In genomic region chr11:53425711-53426255, GRCm38 (mm10) we compare ENCODE assay signal across 24 mouse cellular contexts. TPM values are rescaled to one million over a fixed set of nuclear protein-coding genes. Genes with fewer than 3 reads are reported as not detected.
DNase-seq lines count a peak whose midpoint lies in the region; ATAC-seq and TF ChIP-seq lines count a peak whose summit lies in the region.
"Had no signal": no experiment of that assay in that cellular context is flagged by ENCODE, and none has a peak within 500 bp of the region (broad histone marks: within the 10 kb centered on the region; RNA-seq: fewer than 3 reads in every experiment).

No protein-coding gene starts in this region.

- H3K9me3 ChIP-seq in midbrain, postnatal 0 days (ENCODE audit: low read length): no peaks in the 10 kb centered on the region
- H3K9me3 ChIP-seq: forebrain, embryonic 10.5 days; hindbrain, embryonic 10.5 days; midbrain, embryonic 12.5 days; neural tube, embryonic 12.5 days had no signal

- peak overlapping the region; percentile 69 for H3K27ac ChIP-seq in left cerebral cortex, adult 2 months
- no peak overlapping the region for H3K27ac ChIP-seq in midbrain, postnatal 0 days (ENCODE audit: low read depth, low read length)
- H3K27ac ChIP-seq: forebrain, embryonic 10.5 days; gastrocnemius, adult 2 months; hindbrain, embryonic 10.5 days; midbrain, embryonic 12.5 days; neural tube, embryonic 12.5 days had no signal

- 85% methylated on average over 6 of the region's 6 CpGs for WGBS in midbrain, postnatal 0 days

- TF ChIP-seq CTCF in left cerebral cortex, adult 2 months (IDR thresholded peaks at IDR 0.05): no peak
- no peak for TF ChIP-seq CTCF in midbrain, postnatal 0 days (IDR thresholded peaks at IDR 0.05)

- H3K4me2 ChIP-seq in midbrain, postnatal 0 days (ENCODE audit: low read depth, low read length, poor library complexity, severe bottlenecking): no peak overlapping the region
- H3K4me2 ChIP-seq: midbrain, embryonic 12.5 days; neural tube, embryonic 12.5 days had no signal

- H3K36me3 ChIP-seq in midbrain, postnatal 0 days (ENCODE audit: insufficient read depth, low read length): peaks cover 13% of the 10 kb centered on the region

- peaks cover 5% of the 10 kb centered on the region; the same call in 1 of the 2 replicates for H3K4me1 ChIP-seq in midbrain, postnatal 0 days (ENCODE audit: insufficient read depth, low read length)

- no peak overlapping the region for H3K4me3 ChIP-seq in left cerebral cortex, adult 2 months
- no peak overlapping the region for H3K4me3 ChIP-seq in midbrain, postnatal 0 days (ENCODE audit: low read depth, low read length)
- H3K4me3 ChIP-seq: forebrain, embryonic 10.5 days; gastrocnemius, adult 2 months; hindbrain, embryonic 10.5 days; midbrain, embryonic 12.5 days; neural tube, embryonic 12.5 days had no signal

- peak; percentile 37 for DNase-seq in adrenal gland, postnatal 10 days
- DNase-seq in adrenal gland, adult 2 months: no peak
- DNase-seq in heart, adult 11 months: peak; percentile 84
- DNase-seq in heart, postnatal 4 days: no peak
- DNase-seq in left cerebral cortex, adult 2 months (ENCODE audit: extremely low spot score in 1 of 2, low spot score in 2 of 2): no peak
- DNase-seq in left cerebral cortex, postnatal 4 days: no peak
- DNase-seq in telencephalon, adult 2 months (ENCODE audit: low read depth, low spot score): peak; percentile 17
- no peak for DNase-seq in midbrain, postnatal 0 days (ENCODE audit: low spot score)
- DNase-seq: forebrain, postnatal 0 days; gastrocnemius, adult 2 months; right cerebral cortex, adult 18-20 months; thymus, postnatal 14 days had no signal

- ATAC-seq in midbrain, postnatal 0 days (ENCODE audit: low FRiP score): no peak
- ATAC-seq: forebrain, postnatal 0 days; lung, postnatal 0 days had no signal

- intact Hi-C loops in left cerebral cortex, adult 2 months (cut with DNase I): no loop called here
- intact Hi-C loops in left cerebral cortex, postnatal 4 days (cut with DNase I): no loop called here

- H3K9ac ChIP-seq in midbrain, postnatal 0 days (replicated peaks; ENCODE audit: low read length, poor library complexity, severe bottlenecking): no peak overlapping the region
- H3K9ac ChIP-seq: forebrain, postnatal 0 days; midbrain, embryonic 12.5 days; neural tube, embryonic 12.5 days had no signal

- H3K27me3 ChIP-seq in midbrain, postnatal 0 days (ENCODE audit: insufficient read depth, low read length): no peaks in the 10 kb centered on the region
- H3K27me3 ChIP-seq: midbrain, embryonic 12.5 days; neural tube, embryonic 12.5 days had no signal

RNA-seq across cellular contexts. Expression of gene Leap2, which starts 2.8 kb away (rescaled TPM):
- 10 to 100 TPM in 1 of 2 experiments, 1 to 10 TPM in 1; 6.0 to 31.0 TPM for total RNA-seq in adrenal gland, postnatal 10 days (2021)
- not detected for total RNA-seq in adrenal gland, adult 2 months (2021)
- not detected in 2 replicates for polyA plus RNA-seq in adrenal gland, adult 2 months (2012; rRNA removed)
- not detected for total RNA-seq in heart, postnatal 4 days (2021)
- not detected for total RNA-seq in left cerebral cortex, adult 2 months (2021)
- not detected for total RNA-seq in left cerebral cortex, postnatal 4 days (2021)
- not detected in 2 replicates for total RNA-seq in midbrain, postnatal 0 days (2014; rRNA removed)
- not detected in 2 replicates for polyA plus RNA-seq in midbrain, postnatal 0 days (2015; fragmentation: Nextera tagmentation; extraction: Ambion mirVana)
- total RNA-seq: forebrain, postnatal 0 days; gastrocnemius, adult 2 months; granulocyte monocyte progenitor cell, adult 5-6 weeks; layer of hippocampus, postnatal 25 days; left cerebral cortex, postnatal 14 days; megakaryocyte progenitor cell, adult 5-6 weeks had no signal
- polyA plus RNA-seq: forebrain, embryonic 10.5 days; forebrain, postnatal 0 days; hindbrain, embryonic 10.5 days; kidney, embryonic 14.5 days; limb, embryonic 14.5 days; lung, postnatal 0 days; midbrain, embryonic 12.5 days; neural tube, embryonic 12.5 days; testis, adult 2 months had no signal

RNA-seq across cellular contexts. Expression of gene Uqcrq, which starts 4.8 kb away (rescaled TPM):
- total RNA-seq in adrenal gland, postnatal 10 days (2021): 1,000 to 10,000 TPM; 1,893 to 1,933 TPM
- 1,000 to 10,000 TPM; 1,216 to 1,248 TPM for total RNA-seq in adrenal gland, adult 2 months (2021)
- 845 and 941 TPM in 2 replicates for polyA plus RNA-seq in adrenal gland, adult 2 months (2012; rRNA removed)
- total RNA-seq in heart, postnatal 4 days (2021): 1,000 to 10,000 TPM; 1,656 to 1,792 TPM
- total RNA-seq in left cerebral cortex, adult 2 months (2021): 100 to 1,000 TPM; 388 to 436 TPM
- total RNA-seq in left cerebral cortex, postnatal 4 days (2021): 100 to 1,000 TPM; 367 to 399 TPM
- 19.6 and 23.8 TPM in 2 replicates for total RNA-seq in midbrain, postnatal 0 days (2014; rRNA removed)
- 860 and 944 TPM in 2 replicates for polyA plus RNA-seq in midbrain, postnatal 0 days (2015; fragmentation: Nextera tagmentation; extraction: Ambion mirVana)

RNA-seq across cellular contexts. Expression of gene Gdf9, which starts 5.0 kb away (rescaled TPM):
- total RNA-seq in adrenal gland, postnatal 10 days (2021): 1 to 10 TPM in 1 of 2 experiments, under 1 TPM in 1; 0.70 to 1.1 TPM
- total RNA-seq in adrenal gland, adult 2 months (2021): 1 to 10 TPM in 1 of 2 experiments, under 1 TPM in 1; 0.90 to 9.0 TPM
- polyA plus RNA-seq in adrenal gland, adult 2 months (2012; rRNA removed): 0.36 and 0.39 TPM in 2 replicates
- total RNA-seq in heart, postnatal 4 days (2021): under 1 TPM in 1 of 2 experiments, not detected in 1; 0.25 TPM
- 1 to 10 TPM in 1 of 2 experiments, under 1 TPM in 1; 0.89 to 1.1 TPM for total RNA-seq in left cerebral cortex, adult 2 months (2021)
- 1 to 10 TPM; 1.3 to 1.7 TPM for total RNA-seq in left cerebral cortex, postnatal 4 days (2021)
- 0.05 and 5.5 TPM in 2 replicates for total RNA-seq in midbrain, postnatal 0 days (2014; rRNA removed)
- 1.1 and 2.3 TPM in 2 replicates for polyA plus RNA-seq in midbrain, postnatal 0 days (2015; fragmentation: Nextera tagmentation; extraction: Ambion mirVana)

RNA-seq across cellular contexts. Expression of gene Gm10447, which starts 31.1 kb away (rescaled TPM):
- total RNA-seq in adrenal gland, postnatal 10 days (2021): under 1 TPM; 0.12 to 0.15 TPM
- not detected for total RNA-seq in adrenal gland, adult 2 months (2021)
- polyA plus RNA-seq in adrenal gland, adult 2 months (2012; rRNA removed): 0.08 TPM in 1 of 2 replicates, not detected in the other
- total RNA-seq in heart, postnatal 4 days (2021): not detected
- under 1 TPM; 0.33 to 0.34 TPM for total RNA-seq in left cerebral cortex, adult 2 months (2021)
- total RNA-seq in left cerebral cortex, postnatal 4 days (2021): not detected
- not detected in 2 replicates for total RNA-seq in midbrain, postnatal 0 days (2014; rRNA removed)
- polyA plus RNA-seq in midbrain, postnatal 0 days (2015; fragmentation: Nextera tagmentation; extraction: Ambion mirVana): 0.11 TPM in 2 replicates
- total RNA-seq: forebrain, postnatal 0 days; gastrocnemius, adult 2 months; granulocyte monocyte progenitor cell, adult 5-6 weeks; left cerebral cortex, postnatal 14 days; megakaryocyte progenitor cell, adult 5-6 weeks had no signal
- polyA plus RNA-seq: forebrain, embryonic 10.5 days; forebrain, postnatal 0 days; hindbrain, embryonic 10.5 days; kidney, embryonic 14.5 days; lung, postnatal 0 days; midbrain, embryonic 12.5 days had no signal

RNA-seq across cellular contexts. Expression of gene Shroom1, which starts 31.2 kb away (rescaled TPM):
- 1 to 10 TPM; 3.2 to 5.4 TPM for total RNA-seq in adrenal gland, postnatal 10 days (2021)
- 1 to 10 TPM; 3.5 to 3.8 TPM for total RNA-seq in adrenal gland, adult 2 months (2021)
- 5.0 and 5.3 TPM in 2 replicates for polyA plus RNA-seq in adrenal gland, adult 2 months (2012; rRNA removed)
- 1 to 10 TPM in 1 of 2 experiments, under 1 TPM in 1; 0.93 to 1.1 TPM for total RNA-seq in heart, postnatal 4 days (2021)
- 1 to 10 TPM; 5.4 to 6.3 TPM for total RNA-seq in left cerebral cortex, adult 2 months (2021)
- total RNA-seq in left cerebral cortex, postnatal 4 days (2021): 1 to 10 TPM; 2.8 to 3.2 TPM
- total RNA-seq in midbrain, postnatal 0 days (2014; rRNA removed): 5.4 and 10.9 TPM in 2 replicates
- 3.4 and 4.1 TPM in 2 replicates for polyA plus RNA-seq in midbrain, postnatal 0 days (2015; fragmentation: Nextera tagmentation; extraction: Ambion mirVana)
- total RNA-seq: granulocyte monocyte progenitor cell, adult 5-6 weeks had no signal

Comparison
In these comparisons a context has a peak if more than half of its experiments do, and no peak if none do; other contexts are left out.
1. DNase-seq: peak in adrenal gland, postnatal 10 days (single experiment), heart, adult 11 months (single experiment) and telencephalon, adult 2 months (single experiment); none in adrenal gland, adult 2 months (single experiment), heart, postnatal 4 days (single experiment), left cerebral cortex, adult 2 months (0 of 2), left cerebral cortex, postnatal 4 days (single experiment) and midbrain, postnatal 0 days (single experiment).
2. RNA of gene Uqcrq, which starts 4.8 kb away (total RNA-seq): 1,893 to 1,933 TPM in adrenal gland, postnatal 10 days, 1,656 to 1,792 TPM in heart, postnatal 4 days, 1,216 to 1,248 TPM in adrenal gland, adult 2 months, 388 to 436 TPM in left cerebral cortex, adult 2 months and 367 to 399 TPM in left cerebral cortex, postnatal 4 days; 19.6 to 23.8 TPM in midbrain, postnatal 0 days; every median in the first group is over 10 times any median in the second.